Mouse (Mus musculus) granulocyte monocyte progenitor cell, adult 5-6 weeks (primary cell): ENCODE data around the gene Tnfaip8l1. TPM values are rescaled to one million over a fixed set of nuclear protein-coding genes. Genes with fewer than 3 reads are reported as not detected.

ENCODE experiments used
- ATAC-seq: replicated peaks from 2 replicates; pipeline ENCODE4 v1.8.0; 2016; ENCODE audit warnings: mild to moderate bottlenecking, moderate TSS enrichment, inconsistent platforms; ENCODE audit not compliant: poor library complexity, severe bottlenecking
- total RNA-seq, 2 experiments: library from RNA; stranded (forward) in 1 of 2; stranded (reverse) in 1 of 2; fragments of 200-712, 200-1000 nt in 1 of 2; fragments of >200 nt in 1 of 2; fragmentation: Nextera tagmentation in 1 of 2; gene quantifications; 2 replicates each; pipeline ENCODE4 v1.2.3; 2014 to 2017

The Tnfaip8l1 gene
- total RNA-seq, 2 experiments from 2014 or later: 1.0 to 2.0 TPM

GRCm38 (mm10) chr17:56137839-56138613 lies 24.3 kb upstream of the Tnfaip8l1 start:
- no peak for ATAC-seq

GRCm38 (mm10) chr17:56139355-56139754 lies 22.9 kb upstream of the Tnfaip8l1 start:
- no peak for ATAC-seq

- ATAC-seq: peak; percentile 52
These were observed 22.2 kb upstream of the Tnfaip8l1 start, which contains the start of gene Sema6b for GRCm38 (mm10) chr17:56139858-56140595. Gene Sema6b (minus strand): TSS chr17:56140343.

- peak; percentile 45 for ATAC-seq
These were observed 20.3 kb upstream of the Tnfaip8l1 start for GRCm38 (mm10) chr17:56141702-56142605.

GRCm38 (mm10) chr17:56144546-56144945 lies 17.7 kb upstream of the Tnfaip8l1 start:
- no peak for ATAC-seq

- no peak for ATAC-seq
These were observed 16.1 kb upstream of the Tnfaip8l1 start for GRCm38 (mm10) chr17:56146131-56146530.

- ATAC-seq: no peak
These were observed 14.9 kb upstream of the Tnfaip8l1 start for GRCm38 (mm10) chr17:56147420-56147819.

GRCm38 (mm10) chr17:56148280-56148679 lies 14.0 kb upstream of the Tnfaip8l1 start:
- ATAC-seq: no peak

- peak; percentile 25 for ATAC-seq
These were observed 13.3 kb upstream of the Tnfaip8l1 start for GRCm38 (mm10) chr17:56148790-56149618.

GRCm38 (mm10) chr17:56149897-56150296 lies 12.4 kb upstream of the Tnfaip8l1 start:
- no peak for ATAC-seq

GRCm38 (mm10) chr17:56153643-56154042 lies 8.6 kb upstream of the Tnfaip8l1 start:
- ATAC-seq: peak; percentile 89

- ATAC-seq: peak; percentile 57
These were observed 2.5 kb upstream of the Tnfaip8l1 start for GRCm38 (mm10) chr17:56159729-56160128.

- no peak for ATAC-seq
These were observed 1.3 kb downstream of the Tnfaip8l1 start for GRCm38 (mm10) chr17:56163523-56164102.

- no peak for ATAC-seq
These were observed 2.2 kb downstream of the Tnfaip8l1 start for GRCm38 (mm10) chr17:56164510-56164909.

GRCm38 (mm10) chr17:56165671-56166070 lies 3.4 kb downstream of the Tnfaip8l1 start:
- ATAC-seq: no peak

GRCm38 (mm10) chr17:56169830-56170229 lies 7.6 kb downstream of the Tnfaip8l1 start:
- ATAC-seq: peak; percentile 33

GRCm38 (mm10) chr17:56170636-56171035 lies 8.4 kb downstream of the Tnfaip8l1 start:
- no peak for ATAC-seq

- ATAC-seq: no peak
These were observed 9.2 kb downstream of the Tnfaip8l1 start for GRCm38 (mm10) chr17:56171456-56171855.

- no peak for ATAC-seq
These were observed 9.6 kb downstream of the Tnfaip8l1 start for GRCm38 (mm10) chr17:56171881-56172280.
